ENCODE assay signal across 11 mouse cellular contexts in genomic region chr7:4630198-4630597, GRCm38 (mm10). TPM values are rescaled to one million over a fixed set of nuclear protein-coding genes. Genes with fewer than 3 reads are reported as not detected.
A peak's percentile ranks its signal among the peaks of the same experiment; 100 is the strongest.
DNase-seq lines count a peak whose midpoint lies in the region; ATAC-seq and TF ChIP-seq lines count a peak whose summit lies in the region.
"Had no signal": no experiment of that assay in that cellular context is flagged by ENCODE, and none has a peak within 500 bp of the region (broad histone marks: within the 10 kb centered on the region; RNA-seq: fewer than 3 reads in every experiment).

No protein-coding gene starts in this region.

- TF ChIP-seq CTCF in G1E (IDR thresholded peaks at IDR 0.05; ENCODE audit: low read depth, low read length): no peak
- TF ChIP-seq CTCF in bone marrow, adult 2 months (IDR thresholded peaks at IDR 0.05; ENCODE audit: control insufficient read depth, insufficient read depth, low read length): no peak

- H3K4me2 ChIP-seq in liver, embryonic 16.5 days (ENCODE audit: low read depth, low read length): peak overlapping the region; percentile 80
- H3K4me2 ChIP-seq: neural tube, embryonic 13.5 days had no signal

- H3K4me1 ChIP-seq in G1E (ENCODE audit: insufficient read depth, low read depth, low read length): peaks cover 91% of the 10 kb centered on the region
- H3K4me1 ChIP-seq in bone marrow, adult 2 months (ENCODE audit: control insufficient read depth, insufficient read depth, low read length): no peaks in the 10 kb centered on the region; the same call in 1 of the 2 replicates
- peaks cover 62% of the 10 kb centered on the region for H3K4me1 ChIP-seq in liver, embryonic 16.5 days (ENCODE audit: control insufficient read depth, low read depth, low read length)
- H3K4me1 ChIP-seq: neural tube, embryonic 13.5 days had no signal

- H3K4me3 ChIP-seq in G1E (ENCODE audit: low read depth, low read length): peak overlapping the region; percentile 61; the same call in 1 of the 2 replicates
- H3K4me3 ChIP-seq in bone marrow, adult 2 months (replicated peaks; ENCODE audit: control insufficient read depth, low read depth, low read length): peak overlapping the region; percentile 64
- peak overlapping the region; percentile 72 for H3K4me3 ChIP-seq in liver, embryonic 16.5 days (ENCODE audit: low read depth, low read length)
- H3K4me3 ChIP-seq: neural tube, embryonic 13.5 days had no signal

- peak; percentile 95 for ATAC-seq in G1E (ENCODE audit: extremely low read depth, insufficient number of reproducible peaks, low FRiP score, poor library complexity, severe bottlenecking)
- ATAC-seq in liver, embryonic 16.5 days (ENCODE audit: low read depth): peak; percentile 96

- DNase-seq in G1E (ENCODE audit: low spot score): peak; percentile 91
- DNase-seq in kidney, adult 8-10 months: peak; percentile 43 to 57
- no peak for DNase-seq in ovary, adult 18-20 months (ENCODE audit: low spot score)
- no peak for DNase-seq in B cell, adult 2 months
- DNase-seq in gastrocnemius, postnatal 4 days (ENCODE audit: low spot score in 2 of 2): no peak
- no peak for DNase-seq in heart, adult 8-10 months (ENCODE audit: low spot score)
- DNase-seq: adrenal gland, postnatal 14 days had no signal

- 54% methylated on average over 1 of the region's 1 CpGs for WGBS in bone marrow, adult 2 months
- WGBS in liver, embryonic 16.5 days (ENCODE audit: insufficient replicate concordance): 13% methylated on average over 1 of the region's 1 CpGs

- H3K27me3 ChIP-seq in G1E (ENCODE audit: insufficient read depth, low read length): no peaks in the 10 kb centered on the region
- H3K27me3 ChIP-seq in liver, embryonic 16.5 days (ENCODE audit: control insufficient read depth, insufficient read depth, low read depth, low read length): no peaks in the 10 kb centered on the region
- H3K27me3 ChIP-seq: neural tube, embryonic 13.5 days had no signal

- no peaks in the 10 kb centered on the region for H3K9me3 ChIP-seq in G1E (replicated peaks)
- H3K9me3 ChIP-seq in liver, embryonic 16.5 days (replicated peaks; ENCODE audit: control insufficient read depth, low read length): no peaks in the 10 kb centered on the region
- H3K9me3 ChIP-seq: neural tube, embryonic 13.5 days had no signal

- H3K9ac ChIP-seq in liver, embryonic 16.5 days (ENCODE audit: low read depth, low read length): peak overlapping the region; percentile 83
- H3K9ac ChIP-seq: neural tube, embryonic 13.5 days had no signal

- H3K36me3 ChIP-seq in G1E (replicated peaks): peaks cover 84% of the 10 kb centered on the region
- peaks cover 33% of the 10 kb centered on the region for H3K36me3 ChIP-seq in liver, embryonic 16.5 days (ENCODE audit: control insufficient read depth, insufficient read depth)

- TF ChIP-seq POLR2A in bone marrow, adult 2 months (IDR thresholded peaks at IDR 0.05; ENCODE audit: borderline replicate concordance, control insufficient read depth, low read depth, low read length): no peak

- H3K27ac ChIP-seq in bone marrow, adult 2 months (ENCODE audit: control insufficient read depth, insufficient read depth, low read depth, low read length, poor library complexity): peak overlapping the region; percentile 46
- peak overlapping the region; percentile 98 for H3K27ac ChIP-seq in liver, embryonic 16.5 days (ENCODE audit: low read length)
- H3K27ac ChIP-seq: neural tube, embryonic 13.5 days had no signal

RNA-seq across cellular contexts. Expression of gene Tmem86b, which starts 1.0 kb away (rescaled TPM):
- 10.3 and 40.0 TPM in 2 replicates for total RNA-seq in G1E (2014; fragmentation: Nextera tagmentation)
- 9.3 and 10.4 TPM in 2 replicates for total RNA-seq in G1E (2017)
- polyA plus RNA-seq in G1E (2012): 3.8 and 4.8 TPM in 2 replicates
- polyA plus RNA-seq in bone marrow, adult 2 months (2011; ENCODE audit: insufficient read depth, insufficient read length, low replicate concordance, missing spikeins): 36.2 and 42.5 TPM in 2 replicates
- polyA plus RNA-seq in liver, embryonic 16.5 days (2015; fragmentation: Nextera tagmentation; extraction: Ambion mirVana): 38.2 and 39.0 TPM in 2 replicates
- 1 to 10 TPM; 7.0 to 7.8 TPM for total RNA-seq in gastrocnemius, postnatal 4 days (2021)
- total RNA-seq in heart, adult 8-10 months (2022): 1 to 10 TPM; 4.2 to 6.0 (median 4.8) TPM

RNA-seq across cellular contexts. Expression of gene Ptprh, which starts 26.4 kb away (rescaled TPM):
- total RNA-seq in G1E (2014; fragmentation: Nextera tagmentation) (not detected in 2 replicates), G1E (2017) (0.05 and 0.06 TPM in 2 replicates)
- not detected in 2 replicates for polyA plus RNA-seq in G1E (2012)
- polyA plus RNA-seq in bone marrow, adult 2 months (2011; ENCODE audit: insufficient read depth, insufficient read length, low replicate concordance, missing spikeins): not detected in 2 replicates
- 0.02 TPM in 1 of 2 replicates, not detected in the other for polyA plus RNA-seq in liver, embryonic 16.5 days (2015; fragmentation: Nextera tagmentation; extraction: Ambion mirVana)
- total RNA-seq in gastrocnemius, postnatal 4 days (2021): not detected
- total RNA-seq in heart, adult 8-10 months (2022): not detected
- total RNA-seq: adrenal gland, postnatal 14 days had no signal
- polyA plus RNA-seq: hindbrain, embryonic 11.5 days had no signal

RNA-seq across cellular contexts. Expression of gene Ppp6r1, which starts 28.6 kb away (rescaled TPM):
- 97.4 and 108 TPM in 2 replicates for total RNA-seq in G1E (2014; fragmentation: Nextera tagmentation)
- total RNA-seq in G1E (2017): 90.5 and 90.7 TPM in 2 replicates
- polyA plus RNA-seq in G1E (2012): 208 and 223 TPM in 2 replicates
- 53.3 and 89.0 TPM in 2 replicates for polyA plus RNA-seq in bone marrow, adult 2 months (2011; ENCODE audit: insufficient read depth, insufficient read length, low replicate concordance, missing spikeins)
- polyA plus RNA-seq in liver, embryonic 16.5 days (2015; fragmentation: Nextera tagmentation; extraction: Ambion mirVana): 2.4 and 3.4 TPM in 2 replicates
- total RNA-seq in gastrocnemius, postnatal 4 days (2021): 10 to 100 TPM; 72.0 to 76.5 TPM
- total RNA-seq in heart, adult 8-10 months (2022): 10 to 100 TPM; 70.5 to 77.7 (median 75.8) TPM

RNA-seq across cellular contexts. Expression of gene Hspbp1, which starts 54.7 kb away (rescaled TPM):
- total RNA-seq in G1E (2014; fragmentation: Nextera tagmentation) (55.3 and 67.8 TPM in 2 replicates), G1E (2017) (26.5 and 30.6 TPM in 2 replicates)
- polyA plus RNA-seq in G1E (2012): 124 and 152 TPM in 2 replicates
- 11.7 and 19.8 TPM in 2 replicates for polyA plus RNA-seq in bone marrow, adult 2 months (2011; ENCODE audit: insufficient read depth, insufficient read length, low replicate concordance, missing spikeins)
- 46.8 and 49.1 TPM in 2 replicates for polyA plus RNA-seq in liver, embryonic 16.5 days (2015; fragmentation: Nextera tagmentation; extraction: Ambion mirVana)
- 10 to 100 TPM; 25.7 to 27.8 TPM for total RNA-seq in gastrocnemius, postnatal 4 days (2021)
- total RNA-seq in heart, adult 8-10 months (2022): 10 to 100 TPM; 28.4 to 36.3 (median 33.5) TPM

Comparison
In these comparisons a context has a peak if more than half of its experiments do, and no peak if none do; other contexts are left out.
1. DNase-seq: peak in G1E (single experiment) and kidney, adult 8-10 months (2 of 2); none in ovary, adult 18-20 months (single experiment), B cell, adult 2 months (0 of 2), gastrocnemius, postnatal 4 days (0 of 2) and heart, adult 8-10 months (single experiment).
2. Peak in every context shown above with its lines, with median percentiles within 50 percentile points of each other: H3K4me3 ChIP-seq.